Mouse (Mus musculus) spleen, postnatal 36 days (tissue): ENCODE results near the gene Sp140.
"Not testable (repeated sequence)": the region's sequence is repeated elsewhere in the genome, so short reads cannot be mapped to it uniquely, and the experiment has no call there.

ENCODE experiments used
- DNase-seq, 2 experiments: peaks; one replicate each; pipeline ENCODE4 v3.0.0; 2022; ENCODE audit warnings: low spot score in 2 of 2, mixed read lengths in 1 of 2

Gene Sp140

DNA sequence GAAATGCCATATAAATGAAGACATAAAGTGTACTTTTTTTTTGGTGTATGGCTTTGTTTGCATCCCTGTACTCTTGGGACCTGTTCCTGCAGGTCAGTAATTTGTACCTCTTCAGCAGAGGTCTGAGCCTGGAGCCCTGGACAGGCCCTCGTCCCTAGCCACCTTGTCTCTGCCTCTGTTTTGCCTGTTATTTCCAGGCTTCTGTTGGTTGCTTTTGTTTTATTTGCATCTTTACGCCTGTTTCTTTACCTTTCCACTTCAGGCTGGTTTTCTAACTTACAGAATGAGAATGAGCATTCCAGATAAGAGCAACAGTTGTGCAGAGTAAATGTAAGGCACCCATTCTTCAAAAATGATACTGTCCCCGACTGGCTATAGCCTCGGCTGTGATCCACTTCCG lies at the start of gene Sp140:
Sp140 (plus strand) TSS at position 301 of the 400 bp plus-strand sequence.
- DNase-seq: not testable (repeated sequence)

DNA sequence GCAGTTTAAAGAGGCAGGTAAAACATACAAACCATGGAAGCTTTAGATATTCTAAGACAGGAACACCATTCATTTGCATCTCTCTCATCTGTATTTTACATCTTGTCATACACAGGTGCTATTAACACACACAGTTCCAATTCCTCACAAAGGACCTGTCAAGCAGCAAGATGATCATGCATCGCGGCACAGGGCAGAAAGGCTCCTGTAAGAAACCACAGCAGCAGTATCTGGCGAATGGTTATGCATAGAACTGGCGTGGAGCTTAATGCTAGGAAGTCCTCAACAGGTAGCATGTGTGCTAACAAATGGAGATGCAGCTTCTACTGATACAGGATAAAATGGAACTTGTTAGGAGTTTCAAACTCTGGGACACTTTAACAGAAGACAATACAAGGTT lies 44.9 kb upstream of the Sp140 start:
- DNase-seq: peak; percentile 27 to 34

DNA sequence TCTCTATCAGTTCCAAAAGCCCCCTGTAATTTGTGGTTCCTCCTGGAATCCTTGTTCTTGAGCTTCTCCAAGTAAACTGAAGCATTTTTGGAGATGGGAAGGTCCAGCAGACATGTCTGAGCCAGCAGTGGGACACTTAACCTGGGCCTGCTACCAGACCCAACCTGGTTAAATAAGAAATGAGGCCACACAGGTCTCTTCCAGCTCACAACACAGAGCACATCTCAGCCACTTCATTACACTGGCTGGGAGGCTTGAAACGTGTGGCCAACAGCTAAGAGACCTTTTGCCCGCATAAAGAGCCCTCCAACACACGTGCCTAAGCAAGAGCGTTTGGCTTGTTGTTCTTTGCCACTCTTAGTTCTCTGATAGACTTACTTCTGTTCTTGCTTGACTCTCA lies 26.6 kb upstream of the Sp140 start:
- DNase-seq: not testable (repeated sequence)

DNA sequence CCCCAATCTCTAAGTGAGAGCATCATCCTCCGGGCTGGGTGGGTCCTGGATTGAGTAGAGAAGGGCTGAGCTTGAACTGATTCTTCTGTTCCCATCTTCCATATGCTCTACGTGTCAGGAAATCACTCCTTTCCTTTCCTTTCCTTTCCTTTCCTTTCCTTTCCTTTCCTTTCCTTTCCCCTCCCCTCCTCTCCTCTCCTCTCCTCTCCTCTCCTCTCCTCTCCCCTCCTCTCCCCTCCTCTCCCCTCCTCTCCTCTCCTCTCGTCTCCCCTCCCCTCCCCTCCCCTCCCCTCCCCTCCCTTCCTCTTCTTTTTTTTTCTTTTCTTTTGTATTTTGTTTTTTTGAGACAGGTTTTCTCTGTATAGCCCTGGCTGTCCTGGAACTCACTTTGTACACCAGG lies 24.8 kb upstream of the Sp140 start, which contains the start of gene G530012D18Rik:
G530012D18Rik (plus strand) TSS at position 301 of the 400 bp plus-strand sequence.
- not testable (repeated sequence) for DNase-seq

DNA sequence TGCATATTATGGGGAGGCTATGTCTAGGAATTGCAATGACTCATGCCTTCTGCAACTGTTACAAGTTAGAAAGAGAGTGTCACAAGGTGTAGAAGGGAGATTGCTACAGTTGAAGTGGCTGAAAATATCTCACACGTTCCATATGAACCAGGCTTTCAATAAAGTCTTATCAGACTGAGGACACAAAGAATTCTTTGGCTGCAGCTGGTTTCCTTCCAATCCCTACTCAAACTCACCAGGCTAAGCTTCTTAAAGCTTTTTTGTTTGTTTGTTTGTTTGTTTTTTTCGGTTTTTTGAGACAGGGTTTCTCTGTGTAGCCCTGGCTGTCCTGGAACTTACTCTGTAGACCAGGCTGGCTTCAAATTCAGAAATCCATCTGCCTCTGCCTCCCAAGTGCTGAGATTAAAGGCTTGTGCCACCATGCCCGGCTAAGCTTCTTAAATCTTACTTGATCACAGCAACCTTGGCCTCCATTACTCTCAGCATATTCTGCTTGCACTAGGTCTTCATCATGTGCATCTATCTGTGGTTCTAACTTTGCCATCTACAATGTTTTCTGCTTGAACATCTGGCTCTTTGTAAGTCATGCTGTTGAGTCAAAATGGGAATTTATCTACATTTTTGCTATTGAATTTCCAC lies 21.7 kb upstream of the Sp140 start:
- not testable (repeated sequence) for DNase-seq

DNA sequence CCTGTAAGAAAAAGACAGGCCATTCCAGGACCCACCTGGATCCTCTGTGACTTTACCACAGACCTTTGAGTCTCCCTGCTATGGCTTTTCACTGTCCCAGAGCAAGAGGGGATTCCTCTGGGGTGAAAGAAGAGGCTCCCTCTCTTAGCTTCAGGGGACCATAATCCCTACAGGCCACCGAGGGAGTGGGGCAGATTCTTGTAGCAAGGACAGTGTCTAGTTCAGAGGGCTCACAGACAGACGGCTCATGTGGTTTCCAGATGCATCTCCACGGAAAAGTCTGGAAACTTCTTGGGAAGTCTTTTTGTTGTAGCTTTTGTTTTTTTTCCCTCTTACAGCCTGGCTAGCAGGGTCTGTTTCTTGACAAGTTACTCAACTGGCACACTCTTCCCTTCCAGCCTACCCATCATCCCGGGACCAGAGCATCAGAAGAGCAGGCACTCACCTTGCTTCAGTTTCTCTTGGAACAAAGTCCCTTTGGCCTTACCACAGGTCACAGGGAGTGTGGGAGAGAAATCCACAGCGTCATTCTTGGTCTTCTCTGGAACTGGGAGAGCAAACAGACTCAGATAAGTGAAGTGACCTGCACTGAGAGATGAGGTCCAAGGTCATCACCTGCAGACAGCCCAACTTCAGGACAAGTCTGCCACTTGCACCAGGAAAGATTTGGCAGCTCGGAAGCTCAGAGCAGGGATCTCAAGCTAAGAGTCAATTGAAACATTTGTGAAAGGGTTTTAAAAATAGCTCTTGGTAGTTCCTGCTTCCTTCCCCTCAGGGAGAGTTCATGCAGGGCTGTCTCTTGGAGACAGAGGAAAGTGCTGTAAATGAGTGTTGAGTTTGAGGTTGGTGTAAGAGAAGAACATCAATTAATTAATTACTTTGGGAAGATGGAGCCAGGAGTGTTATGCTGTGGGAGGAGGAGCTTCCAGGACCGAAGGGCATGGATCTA lies 20.7 kb upstream of the Sp140 start:
- not testable (repeated sequence) for DNase-seq

DNA sequence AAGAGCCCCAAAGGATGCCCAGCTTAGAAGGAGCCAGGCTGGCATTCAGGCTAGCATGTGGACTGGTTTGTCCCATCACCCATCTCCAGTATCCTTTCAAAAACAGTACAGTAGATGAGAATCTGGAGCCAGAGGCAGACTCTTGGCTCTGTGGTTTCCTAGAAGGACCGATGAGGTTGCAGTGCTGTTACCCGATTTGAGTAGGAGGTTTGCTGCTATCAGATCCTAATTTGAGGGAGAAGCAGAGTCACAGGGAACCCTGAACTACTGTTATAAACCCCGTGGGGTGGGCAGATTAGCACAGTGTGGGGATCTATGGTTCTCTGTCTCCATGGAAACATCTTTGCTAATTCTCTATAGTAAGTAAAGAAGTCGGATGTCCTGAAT lies 20.0 kb upstream of the Sp140 start:
- DNase-seq: not testable (repeated sequence)

DNA sequence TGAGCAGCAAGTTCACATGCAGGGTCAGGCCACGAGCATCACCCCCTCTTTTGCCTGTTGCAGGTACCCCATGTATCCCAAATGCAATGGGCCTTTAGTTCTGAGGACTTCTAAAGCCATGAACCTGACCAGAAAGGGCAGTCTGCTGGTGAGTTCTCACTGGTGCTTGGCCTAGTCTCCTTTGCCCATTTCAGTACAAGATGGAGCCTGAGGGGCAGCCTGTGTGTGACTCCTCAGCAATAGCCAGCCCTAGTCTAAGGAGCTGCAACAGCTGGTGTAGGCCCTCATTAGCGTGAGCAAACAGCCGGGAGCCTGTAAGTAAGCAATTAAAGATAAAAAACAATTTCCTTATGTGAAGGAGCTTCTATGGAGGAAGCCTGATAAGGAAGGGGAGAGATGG lies 19.6 kb upstream of the Sp140 start:
- not testable (repeated sequence) for DNase-seq

DNA sequence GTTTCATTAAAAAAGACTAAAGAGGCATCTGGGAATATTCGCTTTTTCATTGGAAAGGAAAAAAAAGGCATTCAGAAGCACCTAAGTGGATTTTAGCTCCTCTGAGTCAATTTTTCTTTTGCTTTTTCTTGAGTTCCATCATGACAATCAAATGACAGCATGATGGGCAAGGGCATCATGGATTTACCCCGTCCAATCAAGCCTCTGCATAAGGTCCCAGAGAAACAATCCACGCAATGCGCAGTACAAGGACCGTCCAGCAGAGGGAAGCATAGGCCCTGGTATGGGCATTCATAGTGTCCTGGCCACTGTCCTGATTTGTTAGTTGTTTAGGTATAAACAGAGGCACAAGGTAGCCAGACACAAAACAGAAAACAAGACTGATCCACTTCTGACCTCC lies 18.7 kb upstream of the Sp140 start:
- not testable (repeated sequence) for DNase-seq

DNA sequence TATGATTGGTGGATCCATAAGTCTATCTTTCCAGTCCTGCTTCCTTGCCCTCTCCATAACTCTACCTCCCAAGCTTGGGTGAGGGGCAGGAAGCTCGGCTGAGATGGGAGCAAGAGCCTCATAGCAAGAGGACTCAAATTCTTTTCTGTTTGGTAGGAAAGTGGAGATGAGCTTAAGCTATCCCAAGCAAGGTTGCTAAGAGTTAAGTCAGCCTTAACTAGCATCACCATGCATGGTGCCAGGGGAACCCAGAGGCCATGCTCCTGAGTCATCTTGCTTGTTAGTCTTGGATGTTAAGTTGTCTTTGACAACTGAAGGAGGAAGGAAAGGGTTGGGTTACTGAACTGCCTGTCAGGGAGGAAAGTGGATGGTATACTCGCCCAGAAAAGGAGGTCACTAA lies 11.5 kb upstream of the Sp140 start:
- DNase-seq: not testable (repeated sequence)

DNA sequence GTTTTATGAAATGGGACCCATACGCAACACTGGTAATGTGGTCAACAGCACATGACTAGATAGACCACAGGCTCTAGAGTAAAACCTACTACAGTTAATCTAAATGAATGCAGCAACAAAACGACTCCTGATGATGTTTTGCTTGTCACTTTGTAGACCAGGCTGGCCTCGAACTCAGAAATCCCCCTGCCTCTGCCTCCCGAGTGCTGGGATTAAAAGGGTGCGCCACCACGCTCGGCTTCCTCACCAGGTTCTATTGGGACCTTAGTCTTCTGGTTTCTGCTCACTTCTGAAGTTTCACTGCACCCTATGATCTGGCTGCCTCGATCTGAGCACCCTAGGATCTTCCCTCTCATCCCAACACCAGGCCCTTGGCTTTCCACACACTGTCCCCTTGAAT lies 7.7 kb upstream of the Sp140 start:
- not testable (repeated sequence) for DNase-seq

DNA sequence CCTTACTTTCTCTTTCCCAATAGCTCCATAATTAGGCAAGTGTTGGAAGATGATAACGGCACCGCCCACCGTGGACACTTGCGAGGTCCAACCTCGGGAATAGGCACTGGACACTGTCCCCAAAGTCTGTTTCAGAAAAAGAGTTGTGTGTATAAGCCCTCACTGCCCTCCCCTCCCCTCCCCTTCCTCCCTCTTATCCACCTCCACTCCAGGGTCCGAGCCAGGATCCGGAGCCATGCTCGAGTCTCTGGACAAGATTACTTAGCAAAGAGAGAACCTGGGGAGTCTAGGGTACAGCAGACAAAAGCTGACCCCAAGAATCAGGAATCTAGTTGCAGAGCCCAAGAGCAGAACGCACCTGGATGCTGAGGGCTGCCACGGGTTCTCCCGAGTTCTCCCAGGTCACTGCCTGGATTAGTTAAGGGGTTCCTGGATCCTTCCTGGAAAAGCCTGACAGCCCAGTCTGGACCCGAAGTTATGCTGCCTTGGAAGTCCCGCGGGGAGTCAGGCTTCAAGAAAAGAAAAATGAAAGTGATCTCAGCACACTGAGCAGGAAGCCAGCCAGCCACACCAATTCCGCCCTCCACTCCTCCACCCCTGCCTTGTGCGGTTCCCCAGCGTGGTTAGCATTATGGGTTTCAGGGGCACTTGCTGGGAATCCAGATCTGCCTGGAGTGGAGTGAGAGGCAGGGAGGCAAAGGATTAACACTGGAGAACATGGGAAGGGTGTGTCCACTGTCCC lies 1.7 kb upstream of the Sp140 start, which contains the start of gene Sp110:
Sp110 (minus strand) TSS at position 547 of the 742 bp plus-strand sequence.
- DNase-seq: peak; percentile 51 to 64

DNA sequence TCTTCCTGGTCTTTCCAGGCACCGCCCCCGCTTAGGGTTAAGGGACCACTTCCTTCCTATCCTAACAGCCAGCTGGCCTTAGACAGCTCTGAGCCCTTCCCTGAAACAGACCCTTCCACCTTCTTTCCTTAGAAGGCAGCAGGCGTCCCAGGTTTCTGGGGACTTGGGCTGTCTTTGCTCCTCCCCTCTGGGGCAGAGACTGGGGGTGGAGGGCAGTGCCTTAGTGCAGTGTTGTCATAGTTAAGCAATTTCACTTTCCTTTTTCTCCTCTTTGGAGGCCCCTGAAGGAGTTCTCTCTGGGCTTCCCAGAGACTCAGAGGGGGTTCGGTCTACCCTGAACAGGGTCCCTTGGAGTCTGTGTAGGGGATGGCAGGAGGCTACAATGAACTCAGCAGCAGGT lies 616 bp downstream of the Sp140 start:
- peak; percentile 68 to 72 for DNase-seq

DNA sequence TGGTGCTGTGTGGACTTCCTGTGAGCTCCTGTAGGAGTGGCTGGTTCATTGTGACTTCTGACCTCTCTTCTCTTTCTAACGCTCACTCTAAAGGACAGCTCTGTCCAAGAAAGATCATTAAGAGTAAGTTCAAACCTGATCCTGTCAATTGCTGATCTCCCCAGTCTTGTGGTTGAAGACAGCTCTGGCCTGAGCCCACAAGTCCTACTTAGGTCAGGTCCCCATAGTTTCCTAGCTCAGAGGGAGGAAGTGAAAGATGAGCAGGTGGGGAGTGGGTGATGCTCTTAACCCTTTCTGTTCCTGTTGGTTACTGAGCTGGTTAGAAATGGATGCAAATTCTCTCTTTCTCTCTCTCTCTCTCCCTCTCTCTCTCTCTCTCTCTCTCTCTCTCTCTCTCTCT lies 4.2 kb downstream of the Sp140 start:
- DNase-seq: not testable (repeated sequence)

DNA sequence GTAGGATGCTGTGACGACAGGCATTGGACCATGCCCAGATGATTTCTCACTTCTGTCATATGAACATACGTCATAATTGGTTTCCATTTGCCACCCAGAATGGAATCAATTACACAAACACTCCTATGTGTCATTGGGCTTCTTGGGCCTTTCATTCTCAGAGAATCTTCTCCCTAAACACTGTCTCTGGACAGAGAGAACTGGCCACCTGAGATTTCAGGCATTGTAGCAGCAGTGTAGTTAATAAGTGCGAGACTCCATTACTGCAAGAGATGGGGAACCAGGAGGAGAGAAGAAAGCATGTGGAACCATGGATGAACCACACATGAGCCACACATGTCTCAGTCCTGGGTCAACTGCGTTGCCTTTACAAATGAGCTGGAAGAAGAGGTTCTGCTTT lies 8.2 kb downstream of the Sp140 start:
- DNase-seq: not testable (repeated sequence)

DNA sequence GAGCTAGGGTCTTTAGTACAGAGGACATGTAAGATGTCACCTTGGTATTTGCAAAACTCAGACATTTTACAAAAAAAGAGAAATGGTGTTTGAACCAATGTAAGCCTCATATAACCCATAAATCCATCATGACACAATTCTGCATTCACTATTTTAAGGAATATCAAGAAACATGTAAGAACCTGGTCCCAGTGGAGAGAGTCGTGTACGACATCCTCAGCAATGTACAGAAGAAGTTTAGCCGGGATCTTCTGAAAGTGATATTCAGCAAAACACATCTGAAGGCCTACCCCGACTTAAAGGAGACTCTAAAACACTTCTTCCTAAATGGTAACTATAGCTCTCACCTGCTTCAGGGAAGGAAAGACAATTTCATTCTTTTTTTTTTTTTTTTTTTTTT lies 10.4 kb downstream of the Sp140 start:
- DNase-seq: not testable (repeated sequence)

DNA sequence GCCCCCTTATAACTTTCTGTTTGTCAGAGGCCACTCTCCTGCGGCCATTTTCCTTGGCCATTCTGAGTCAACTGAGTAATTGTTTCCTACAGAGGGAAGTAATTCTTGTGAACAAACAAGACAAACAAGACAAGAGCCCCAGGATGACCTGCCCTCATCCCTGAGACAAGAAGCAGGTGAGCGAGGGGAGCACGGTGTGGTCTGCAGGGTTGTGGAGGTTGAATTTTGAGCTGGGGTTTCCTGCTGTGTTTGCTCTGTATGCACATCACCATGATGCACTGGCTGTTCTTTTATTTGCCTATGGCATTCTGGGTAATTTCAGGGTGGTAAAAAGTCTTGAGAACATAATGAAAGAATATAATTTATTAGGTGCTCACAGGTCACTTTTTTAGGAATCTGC lies 14.9 kb downstream of the Sp140 start:
- not testable (repeated sequence) for DNase-seq

DNA sequence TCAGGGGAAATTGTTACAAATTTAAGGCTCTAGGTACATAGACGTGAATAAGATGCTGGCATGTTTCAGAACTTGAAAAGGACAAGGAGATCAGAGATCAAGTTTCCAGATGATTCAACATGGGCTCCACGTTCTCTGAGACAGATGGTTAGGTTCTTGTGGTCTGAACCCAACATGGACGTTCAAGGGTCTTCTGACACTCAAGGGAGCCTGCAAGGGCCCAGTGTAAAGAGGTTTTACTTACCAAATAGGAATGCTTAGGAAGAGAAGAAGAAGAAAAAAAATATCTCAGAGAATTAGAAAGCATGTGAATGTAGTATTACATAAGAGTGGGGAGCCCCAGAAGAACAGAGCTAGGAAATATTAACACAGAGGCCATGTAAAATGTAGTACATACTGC lies 15.6 kb downstream of the Sp140 start:
- DNase-seq: not testable (repeated sequence)

DNA sequence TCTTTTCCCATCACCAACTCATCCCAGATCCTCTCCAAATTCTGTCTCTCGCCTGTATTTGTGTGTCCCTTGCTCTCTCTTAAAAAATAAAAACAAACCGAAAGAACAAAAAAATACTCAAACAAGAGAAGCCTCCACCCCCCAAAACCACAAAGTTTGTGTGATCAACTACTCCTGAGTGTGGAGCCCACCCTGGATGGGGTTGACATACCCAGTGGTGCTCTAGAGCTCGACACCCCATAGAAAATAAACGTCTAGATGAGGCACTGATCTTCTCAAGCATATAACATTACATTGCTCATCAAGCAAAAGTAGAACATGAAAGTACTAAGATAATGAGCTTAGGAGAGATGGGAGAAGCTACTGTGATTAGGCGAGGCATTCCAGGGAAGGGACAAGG lies 17.0 kb downstream of the Sp140 start:
- DNase-seq: not testable (repeated sequence)

DNA sequence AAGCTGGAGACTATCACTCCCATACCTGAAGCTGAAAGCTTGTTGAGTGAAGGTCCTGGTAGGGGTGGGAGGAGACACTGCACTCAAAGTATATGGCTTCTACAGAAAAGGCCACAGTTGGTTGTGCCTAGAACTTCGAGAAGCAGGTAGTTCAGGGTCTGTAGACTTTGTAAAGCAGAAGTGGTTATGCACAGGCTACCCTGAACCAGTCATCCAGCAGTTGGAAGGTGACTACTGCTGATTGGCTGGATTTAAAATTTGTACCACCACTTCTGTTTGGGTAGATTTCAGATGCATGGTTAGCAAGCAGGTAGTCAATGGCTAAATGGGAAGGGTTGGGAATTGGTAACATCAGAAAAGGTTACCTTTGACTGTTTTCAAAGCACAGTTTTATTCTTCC lies 18.5 kb downstream of the Sp140 start:
- DNase-seq: peak; percentile 60 to 62

DNA sequence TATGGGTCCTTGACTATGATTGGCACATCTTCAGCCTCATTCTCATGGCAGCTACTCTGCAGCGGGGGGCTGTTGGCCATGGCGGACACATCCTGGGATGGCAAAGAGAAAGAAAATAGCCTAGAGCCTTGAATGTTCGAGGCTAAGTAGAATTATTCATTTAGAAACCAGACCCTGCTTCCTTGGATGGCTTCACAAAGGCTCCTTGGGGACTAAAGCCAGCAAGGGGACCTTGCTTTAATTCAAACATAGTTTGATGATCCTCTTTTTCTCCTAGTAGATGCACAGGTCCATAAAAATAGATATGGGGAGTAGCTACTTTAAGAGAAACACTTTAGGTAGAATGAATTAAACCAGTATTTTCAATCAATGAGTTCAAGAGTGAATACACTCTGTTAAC lies 36.8 kb downstream of the Sp140 start:
- DNase-seq: not testable (repeated sequence)

DNA sequence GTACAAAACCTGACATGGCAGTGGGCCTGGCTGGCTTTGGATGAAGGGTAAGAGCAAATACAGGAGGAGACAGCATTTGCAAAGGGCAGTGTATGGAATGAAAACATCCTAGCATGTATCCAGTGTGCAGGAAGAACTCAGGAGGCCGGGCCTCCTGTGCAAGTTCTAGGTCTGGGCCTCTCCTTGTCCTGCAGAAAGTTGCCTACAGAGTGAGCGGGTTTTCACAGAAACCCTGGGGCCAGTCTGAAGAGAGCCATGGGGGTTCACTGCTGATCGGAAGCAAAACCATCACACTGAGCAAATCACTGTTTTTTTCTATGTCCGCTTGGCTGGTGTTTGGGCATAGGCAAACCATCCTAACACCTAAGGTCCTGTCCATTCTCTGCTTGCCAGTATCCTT lies 38.0 kb downstream of the Sp140 start:
- peak in 1 of 2 experiments; percentile 29 for DNase-seq
